Mouse (Mus musculus) urinary bladder, postnatal 14 days (tissue): ENCODE results near the gene 2210407C18Rik.

Experiments used
- DNase-seq: peaks from one replicate; pipeline ENCODE4 v3.0.0; 2021; ENCODE audit warnings: low spot score

The 2210407C18Rik gene

DNA sequence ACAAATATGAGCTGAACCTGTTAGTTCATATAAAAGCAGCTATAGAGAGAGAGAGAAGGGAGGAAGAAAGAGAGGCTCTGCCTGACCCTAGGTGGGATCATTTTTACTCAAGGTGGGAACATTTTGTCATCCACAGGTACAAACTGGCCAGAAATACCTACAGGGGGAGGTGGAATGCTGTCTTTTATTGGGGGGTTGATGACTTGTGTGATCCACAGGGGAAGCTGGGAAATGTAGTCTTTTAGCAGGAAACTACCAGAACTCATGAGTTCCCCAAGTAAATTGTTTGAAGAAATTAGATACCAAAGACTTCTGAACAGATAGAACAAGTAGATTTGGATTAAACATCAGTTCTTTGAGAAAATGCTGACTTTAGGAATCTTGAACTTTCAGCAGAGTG, 13.8 kb downstream of the 2210407C18Rik start:
- DNase-seq, result no peak

DNA sequence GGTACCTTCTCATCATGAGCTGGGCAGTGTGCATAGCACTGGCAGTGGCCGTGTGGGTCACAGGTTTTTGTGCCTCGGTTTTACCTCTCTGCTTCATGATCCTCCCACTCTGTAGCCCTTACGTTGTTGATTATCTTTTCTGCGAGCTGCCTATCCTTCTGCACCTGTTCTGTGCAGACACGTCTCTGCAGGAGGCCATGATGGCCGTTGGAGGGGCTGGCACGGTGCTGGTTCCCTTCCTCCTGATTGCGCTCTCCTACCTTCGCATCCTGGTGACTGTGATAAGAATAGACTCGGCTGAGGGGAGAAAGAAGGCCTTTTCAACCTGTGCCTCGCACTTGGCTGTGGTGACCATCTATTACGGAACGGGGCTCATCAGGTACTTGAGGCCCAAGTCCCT, 18.0 kb downstream of the 2210407C18Rik start:
- DNase-seq, result no peak

- no peak for DNase-seq
Measured at GRCm38 (mm10) chr11:58594814-58595213, 21.1 kb downstream of the 2210407C18Rik start, which contains the start of gene Olfr324. TSS of gene Olfr324 (plus strand) at chr11:58595114.

DNA sequence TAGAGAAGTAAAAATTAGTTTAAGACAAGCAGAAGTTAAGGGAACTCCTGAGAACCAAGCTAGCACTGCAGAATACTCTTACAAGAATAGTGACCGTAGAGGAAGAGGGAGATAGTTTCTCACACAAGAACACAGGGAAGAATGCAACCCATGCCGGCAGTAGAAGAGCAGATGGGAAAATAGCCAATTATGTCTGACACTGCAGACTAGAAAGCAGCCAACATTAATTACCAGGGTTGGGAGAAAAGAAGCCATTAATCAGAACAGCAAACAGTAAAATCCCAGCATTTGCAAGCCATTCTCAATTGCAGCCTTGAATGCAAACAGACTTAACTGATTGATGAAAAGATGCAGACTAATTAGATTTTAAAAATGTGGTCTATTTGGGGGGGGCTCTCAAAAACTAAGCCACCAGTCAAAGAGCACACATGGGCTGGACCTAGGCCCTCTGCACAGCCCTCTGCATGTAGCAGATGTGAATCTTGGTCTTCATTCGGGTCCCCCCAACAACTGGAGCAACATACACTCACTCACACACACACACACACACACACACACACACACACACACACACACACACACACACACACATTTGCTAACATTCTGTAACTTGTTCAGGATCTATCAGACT, 27.1 kb downstream of the 2210407C18Rik start:
- DNase-seq, result no peak

GRCm38 (mm10) chr11:58587898-58588348, 28.0 kb downstream of the 2210407C18Rik start:
- DNase-seq, result peak; percentile 27

DNA sequence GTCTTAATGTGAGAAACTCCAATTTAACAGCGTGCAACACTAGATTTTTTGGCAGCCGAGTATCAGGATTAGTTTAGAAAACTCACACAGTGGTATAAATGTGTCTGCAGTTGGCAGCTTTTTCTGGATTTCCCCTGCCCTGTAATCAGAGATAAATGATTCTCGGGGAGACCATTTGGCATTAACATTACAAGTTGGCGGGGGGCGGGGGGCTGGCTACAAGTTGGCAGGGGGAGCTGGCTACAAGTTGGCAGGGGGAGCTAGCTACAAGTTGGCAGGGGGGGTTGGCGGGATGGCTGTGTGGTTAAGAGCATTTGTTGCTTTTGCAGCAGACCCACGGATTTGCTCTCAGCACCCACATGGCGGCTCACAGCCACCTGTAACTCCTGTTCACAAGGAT, 37.2 kb downstream of the 2210407C18Rik start:
- DNase-seq, result no peak

GRCm38 (mm10) chr11:58577430-58577829, 38.4 kb downstream of the 2210407C18Rik start, which contains the start of gene Olfr325:
TSS of gene Olfr325 (plus strand) at chr11:58577730.
- DNase-seq, result no peak

DNA sequence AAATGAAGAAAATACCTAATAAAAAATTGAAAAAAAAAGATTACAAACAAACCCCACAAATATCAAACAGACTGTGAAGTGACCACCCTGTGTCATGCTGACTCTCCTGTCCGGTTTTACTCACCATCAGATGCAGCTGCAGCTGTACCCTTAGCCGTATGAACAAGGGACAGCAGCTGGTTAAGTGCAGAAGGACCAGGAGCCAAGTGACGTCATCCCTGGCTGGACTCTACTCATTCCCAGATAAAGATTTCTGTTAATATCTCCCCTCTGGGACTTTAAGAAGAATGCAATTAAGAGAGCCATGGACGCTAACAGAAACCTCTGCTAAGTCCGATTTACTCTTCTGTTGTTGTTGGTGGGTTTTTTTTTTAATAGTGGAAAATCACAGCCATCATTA, 45.5 kb downstream of the 2210407C18Rik start, which contains the start of gene Olfr224:
Gene Olfr224, minus strand, starts transcription at position 149 of the 400 bp plus-strand sequence.
- peak; percentile 10 for DNase-seq
